Mouse (Mus musculus) urinary bladder, postnatal 4 days (tissue): Measurements from ENCODE around the gene Pxylp1.
A peak's percentile ranks its signal among the peaks of the same experiment; 100 is the strongest.
"Not testable (repeated sequence)": the region's sequence is repeated elsewhere in the genome, so short reads cannot be mapped to it uniquely, and the experiment has no call there.

Experiments used
- DNase-seq, 2 experiments: peaks; one replicate each; pipeline ENCODE4 v3.0.0; 2021 to 2022; ENCODE audit warnings: low spot score in 2 of 2

Gene Pxylp1

DNA sequence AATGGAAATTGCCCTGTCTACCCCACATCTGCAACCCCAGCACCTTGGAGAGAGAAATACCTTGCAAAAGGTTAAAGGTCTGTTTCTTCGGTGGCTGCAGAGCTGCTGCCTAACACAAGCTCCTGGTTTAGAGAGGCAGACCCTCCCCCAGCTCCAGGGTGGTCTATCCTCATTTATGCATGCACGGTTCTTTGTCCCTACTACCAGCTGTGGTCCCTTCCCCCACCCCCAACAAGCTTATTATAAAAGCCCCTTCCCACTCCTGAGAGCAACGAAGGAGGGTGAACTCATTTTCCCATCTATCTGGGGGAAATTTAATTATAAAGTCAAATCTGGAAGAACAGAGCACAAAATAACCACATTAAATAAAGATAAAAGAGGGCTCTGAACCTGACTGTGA lies at the start of gene Pxylp1:
Gene Pxylp1, minus strand, starts transcription at position 124 of the 400 bp plus-strand sequence.
- DNase-seq = no peak

DNA sequence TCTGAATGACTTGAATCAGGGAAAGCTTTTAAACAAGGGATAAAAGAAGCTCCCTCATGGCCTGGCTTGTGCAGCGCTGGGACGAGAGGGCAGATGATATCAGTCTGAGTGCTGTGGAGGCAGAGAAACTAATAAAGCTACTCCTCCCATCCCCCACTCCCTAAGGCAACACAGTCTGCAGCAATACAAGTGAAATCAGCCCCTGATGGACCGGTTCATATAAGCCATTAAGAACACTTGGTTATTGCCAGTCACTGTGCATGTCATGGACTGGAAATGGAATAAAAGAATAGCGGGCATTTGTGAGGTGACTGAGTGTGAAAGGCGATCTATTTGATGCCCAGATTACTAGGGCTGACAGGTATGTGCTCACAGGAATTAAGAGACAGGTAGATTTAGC lies 46.4 kb upstream of the Pxylp1 start:
- DNase-seq = no peak

- DNase-seq = not testable (repeated sequence)
Measured at GRCm38 (mm10) chr9:96936427-96936826, 44.0 kb upstream of the Pxylp1 start.

- DNase-seq = no peak
Measured at GRCm38 (mm10) chr9:96935556-96936300, 43.3 kb upstream of the Pxylp1 start.

DNA sequence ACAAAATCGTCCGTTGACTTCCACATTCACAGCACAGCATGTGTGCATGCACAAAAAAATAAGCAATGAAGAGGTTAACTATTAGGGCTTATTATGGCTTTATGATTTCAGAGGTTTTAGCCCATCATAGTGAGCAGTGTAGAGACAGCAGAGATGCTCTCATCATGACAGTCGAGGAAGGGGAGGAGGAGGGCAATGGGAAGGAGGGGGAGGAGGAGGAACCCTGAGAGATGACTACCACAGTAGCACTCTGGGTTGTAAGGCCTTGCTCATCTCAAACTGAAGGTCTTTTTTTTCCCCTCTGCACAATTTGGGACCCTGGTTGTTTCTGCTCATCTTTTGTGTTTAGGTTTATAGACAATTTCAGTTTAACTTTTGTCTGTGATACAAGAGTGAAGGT lies 42.3 kb upstream of the Pxylp1 start:
- no peak for DNase-seq

DNA sequence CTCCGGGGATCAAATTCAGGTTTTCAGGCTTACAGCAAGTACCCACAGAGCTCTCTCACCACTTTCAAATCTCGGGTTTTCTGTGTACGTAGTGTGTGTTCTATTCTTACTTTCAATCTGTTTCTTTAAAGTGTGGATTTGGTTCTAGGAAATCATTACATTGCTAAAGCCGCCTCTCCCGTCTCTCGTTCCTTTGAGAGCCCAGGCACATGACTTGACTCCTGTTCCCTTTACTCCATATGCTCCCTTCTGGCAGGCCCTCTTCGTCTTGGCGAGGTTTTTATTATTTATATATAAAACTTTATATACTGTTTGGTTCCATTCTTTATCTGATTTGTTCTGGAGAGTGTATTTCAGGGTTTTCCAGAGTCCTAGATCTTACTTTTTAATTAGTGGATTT lies 40.3 kb upstream of the Pxylp1 start:
- no peak for DNase-seq

DNA sequence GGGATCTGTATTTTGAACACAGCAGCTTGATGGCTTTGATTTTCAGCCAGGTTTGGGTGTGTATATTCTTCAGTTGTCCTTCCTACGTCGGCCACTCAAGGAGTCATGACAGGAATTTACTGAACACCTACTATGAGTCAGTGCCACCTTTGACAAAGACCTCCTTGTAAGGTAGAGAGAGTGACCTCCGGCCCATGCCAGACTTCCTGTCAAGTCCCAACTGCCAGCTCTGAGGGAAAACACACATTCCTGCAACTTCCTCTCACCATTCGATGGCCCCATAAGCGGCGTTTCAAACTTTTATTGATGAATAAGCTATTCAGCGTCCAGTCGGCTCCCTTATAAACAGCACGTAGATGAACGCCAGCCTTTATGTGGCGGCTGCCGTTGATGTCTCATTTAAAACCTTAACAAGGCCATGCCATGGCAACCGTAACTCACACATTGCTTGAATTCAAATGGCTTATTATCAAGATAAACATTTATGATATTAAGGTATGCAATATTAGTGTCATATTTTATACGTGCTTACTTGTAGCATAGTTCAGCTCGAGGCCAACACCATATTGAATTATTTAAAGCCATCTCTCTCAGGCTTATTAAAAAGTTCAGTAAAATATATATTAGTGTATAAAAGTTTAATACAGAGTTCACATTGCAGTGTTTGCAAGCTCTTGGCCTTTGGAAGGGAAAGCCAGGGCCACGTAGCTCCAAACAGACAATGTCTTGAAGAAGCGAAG lies 31.3 kb upstream of the Pxylp1 start:
- DNase-seq = no peak

GRCm38 (mm10) chr9:96923119-96923518 lies 30.6 kb upstream of the Pxylp1 start:
- no peak for DNase-seq

DNA sequence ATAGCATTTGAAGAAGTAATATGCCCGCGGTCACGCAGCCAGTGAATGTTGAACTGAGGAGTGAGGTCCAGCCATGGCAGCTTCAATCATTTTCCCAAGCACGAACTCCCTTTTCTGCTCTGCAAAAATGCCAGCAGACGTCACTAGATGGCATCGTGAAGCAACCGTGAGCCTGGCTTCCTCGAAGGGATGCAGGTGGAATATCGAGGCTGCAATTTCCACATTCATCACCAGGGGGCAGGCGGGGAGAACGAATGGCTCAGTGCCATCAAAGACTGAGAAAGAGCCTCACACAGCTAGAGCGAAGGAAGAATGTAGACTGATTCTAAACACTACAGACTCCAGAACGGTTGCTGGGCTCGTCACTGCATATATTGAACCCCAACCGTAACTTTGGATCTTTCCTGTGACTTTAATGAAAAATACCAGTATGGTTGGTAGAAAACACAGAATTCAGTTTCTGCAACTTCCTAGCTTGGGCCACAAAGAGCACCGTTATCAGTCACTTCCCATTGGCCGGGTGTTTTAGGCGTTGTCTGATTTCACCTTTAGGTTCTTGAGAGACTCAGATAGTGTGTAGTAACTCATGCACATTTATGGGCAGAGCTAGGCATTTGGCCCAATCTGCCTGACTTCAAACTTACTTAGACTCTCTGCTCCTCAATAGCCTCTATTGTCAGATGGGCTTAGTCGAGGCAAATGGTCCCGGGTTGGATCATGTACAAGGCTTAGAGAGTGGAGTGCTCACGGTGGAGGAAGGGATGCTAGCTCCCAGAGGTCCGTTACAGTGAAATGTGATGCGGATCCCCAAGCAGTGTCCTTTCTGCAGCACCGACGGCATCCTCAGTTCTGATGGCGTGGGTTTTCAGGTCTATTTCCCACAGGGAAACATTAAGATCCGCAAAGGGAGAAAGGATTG lies 24.4 kb upstream of the Pxylp1 start:
- peak; percentile 86 to 93 for DNase-seq

- no peak for DNase-seq
Measured at GRCm38 (mm10) chr9:96916076-96916475, 23.6 kb upstream of the Pxylp1 start.

DNA sequence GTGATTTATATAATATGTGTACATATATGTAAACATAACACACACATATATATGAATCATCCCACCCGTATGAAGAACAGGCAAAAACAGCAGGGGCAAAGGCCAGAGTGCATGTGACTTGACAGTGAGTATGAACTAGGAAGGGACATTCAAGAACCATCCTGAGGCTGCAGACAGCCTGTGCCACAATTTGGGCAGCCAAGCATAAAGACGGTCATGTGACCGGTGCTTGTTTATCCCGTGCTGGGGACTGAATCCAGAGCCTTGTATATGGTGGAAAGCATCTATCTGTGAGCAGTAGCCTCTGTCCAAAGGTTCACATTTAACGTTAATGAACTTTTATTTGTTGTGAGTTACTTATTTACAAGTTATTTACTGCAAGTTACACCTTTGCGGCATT lies 22.4 kb upstream of the Pxylp1 start:
- DNase-seq = no peak

DNA sequence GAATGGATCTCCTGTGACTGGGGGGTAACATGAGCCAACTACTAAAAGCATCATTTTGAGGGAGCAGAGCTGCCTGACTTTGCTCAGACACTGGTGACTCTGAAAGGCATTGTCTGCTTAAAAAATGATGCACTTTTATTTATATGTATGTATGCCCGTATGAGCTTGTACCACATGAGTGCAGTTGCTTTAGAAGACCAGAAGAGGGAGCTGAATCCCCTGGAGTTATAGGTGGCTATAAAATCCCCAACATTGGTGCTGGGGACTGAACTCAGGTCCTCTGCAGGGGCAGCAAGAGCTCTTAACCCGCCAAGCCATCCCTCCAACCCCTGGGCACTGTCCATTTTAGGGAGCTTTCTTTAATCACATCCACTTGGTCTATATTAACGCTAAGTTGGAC lies 21.5 kb upstream of the Pxylp1 start:
- no peak for DNase-seq

- no peak for DNase-seq
Measured at GRCm38 (mm10) chr9:96909503-96909902, 17.0 kb upstream of the Pxylp1 start.

GRCm38 (mm10) chr9:96908737-96909136 lies 16.3 kb upstream of the Pxylp1 start:
- no peak for DNase-seq

GRCm38 (mm10) chr9:96904360-96905355 lies 12.2 kb upstream of the Pxylp1 start:
- no peak for DNase-seq

GRCm38 (mm10) chr9:96899717-96900116 lies 7.2 kb upstream of the Pxylp1 start:
- DNase-seq = no peak

DNA sequence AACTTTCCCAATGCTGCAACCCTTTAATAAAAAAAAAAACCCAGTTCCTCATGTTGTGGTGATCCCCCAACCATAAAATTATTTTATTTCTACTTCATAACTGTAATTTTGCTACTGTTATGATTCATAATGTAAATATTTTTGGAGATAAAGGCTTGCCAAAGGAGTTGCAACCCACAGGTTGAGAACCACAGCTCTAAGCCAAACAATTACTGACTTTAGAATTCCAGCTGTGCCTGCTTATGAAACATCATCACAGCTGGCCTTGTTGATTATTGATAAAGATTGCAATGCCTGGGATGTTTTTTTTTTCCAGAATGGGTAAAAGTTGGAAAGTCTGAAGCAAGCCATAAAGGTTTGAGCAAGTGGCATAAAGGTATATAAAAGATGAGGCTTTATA lies 6.5 kb upstream of the Pxylp1 start:
- DNase-seq = no peak

DNA sequence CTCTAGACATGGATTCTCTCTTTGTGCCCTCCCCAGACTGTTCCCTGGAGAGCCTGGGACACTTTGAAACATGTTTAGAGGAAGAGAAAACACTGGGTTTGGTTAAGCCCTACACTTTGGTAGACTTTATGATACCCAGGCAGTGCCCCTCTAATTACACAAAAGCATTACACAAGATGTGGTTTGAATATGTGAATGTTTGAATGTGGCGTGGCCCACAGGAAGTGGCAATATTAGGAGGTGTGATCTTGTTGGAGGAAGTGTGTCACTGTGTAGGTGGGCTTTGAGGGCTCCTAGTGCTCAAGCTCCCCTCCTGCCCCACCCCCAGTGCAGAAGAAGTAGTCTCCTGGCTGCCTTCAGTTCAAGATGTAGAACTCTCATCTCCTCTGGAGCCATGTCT lies 4.2 kb upstream of the Pxylp1 start:
- no peak for DNase-seq

DNA sequence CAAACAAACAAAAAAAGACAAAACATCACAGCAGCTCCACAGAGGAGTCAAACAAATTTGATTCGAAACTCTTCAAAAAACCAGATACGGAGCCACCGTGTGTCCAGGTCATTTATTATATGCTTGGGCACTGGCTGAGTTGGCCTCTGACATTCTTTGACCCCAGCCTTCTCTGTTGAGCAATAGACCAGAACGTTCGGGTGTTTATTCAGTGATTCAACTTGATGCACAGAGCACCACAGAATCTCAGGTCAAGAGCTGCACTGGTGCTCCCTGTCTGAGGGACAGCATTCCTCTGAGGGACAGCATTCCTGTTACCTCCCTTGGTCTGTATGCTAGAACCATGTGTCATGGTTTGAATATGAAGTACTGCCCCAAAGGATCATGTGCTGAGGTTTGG lies 1.1 kb upstream of the Pxylp1 start:
- no peak for DNase-seq

DNA sequence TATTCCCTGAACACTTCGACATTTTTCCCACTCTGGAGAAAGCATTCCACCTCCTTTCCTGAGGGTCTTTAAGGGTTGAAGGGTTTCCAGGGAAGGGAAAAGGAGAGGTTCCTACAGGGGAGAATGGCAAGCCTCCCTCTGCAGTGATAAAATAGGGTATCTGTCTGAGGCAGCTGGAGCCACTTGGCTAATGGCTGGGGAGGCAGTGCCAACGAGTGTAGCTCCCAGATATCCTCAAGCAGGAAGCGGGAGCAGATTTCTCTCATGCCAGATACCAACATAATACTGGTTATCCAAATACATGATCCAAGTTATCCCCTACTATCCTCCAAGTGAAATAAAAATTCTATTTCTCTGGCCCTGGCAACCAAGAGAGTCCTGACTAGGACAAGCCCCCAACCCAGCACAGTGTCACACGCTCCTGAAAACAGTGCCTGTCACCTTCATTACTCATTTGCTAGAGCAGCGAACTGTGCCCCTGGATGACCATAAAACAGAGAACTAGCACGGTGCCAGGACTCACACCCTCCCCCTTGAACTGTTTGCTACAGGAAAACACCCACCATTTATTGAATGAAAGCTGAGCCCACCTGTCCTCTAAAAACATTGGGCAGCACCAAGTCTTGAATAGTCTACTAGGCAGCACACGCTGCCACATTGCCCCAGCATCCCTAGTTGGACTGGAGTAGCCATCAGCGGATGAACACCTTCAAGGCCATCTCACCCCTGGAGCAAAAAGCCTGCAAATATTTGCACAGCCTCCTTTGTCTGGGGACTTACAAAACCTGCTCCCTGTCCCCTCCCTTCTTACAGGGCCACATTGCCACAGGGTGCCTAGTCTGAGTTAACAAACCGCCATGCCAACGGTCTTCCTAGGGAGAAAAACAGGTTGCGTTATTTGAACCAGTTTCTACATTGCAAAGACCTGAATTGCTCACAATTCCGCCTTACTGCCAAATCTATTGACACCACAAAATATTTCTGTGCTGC lies 833 bp downstream of the Pxylp1 start:
- no peak for DNase-seq
